Mouse (Mus musculus): ENCODE results near the gene Ergic2.

DNA sequence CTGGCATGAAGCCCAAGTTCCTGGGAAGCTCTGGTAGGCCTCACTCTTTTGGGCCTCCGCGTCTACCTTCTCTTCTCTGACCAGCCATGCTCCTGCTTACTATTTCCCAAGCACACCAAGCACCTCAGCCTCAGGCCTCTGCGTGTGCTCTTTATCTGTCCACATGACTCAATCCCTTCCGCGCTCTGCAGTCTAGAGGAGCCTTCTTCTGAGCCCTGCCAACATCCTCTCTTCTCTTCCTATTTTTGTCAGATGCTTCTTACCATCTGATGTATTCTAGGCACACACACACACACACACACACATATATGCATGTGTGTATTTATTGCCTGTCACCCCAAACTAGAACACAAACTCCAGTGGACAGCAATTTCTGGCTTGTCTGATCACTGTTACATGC, 29.5 kb upstream of the Ergic2 start:
- TF ChIP-seq CTCF (IDR thresholded peaks at IDR 0.05; ENCODE audit: extremely low read depth, insufficient read depth, low read length) (no peak), POLR2A (IDR thresholded peaks at IDR 0.05; ENCODE audit: extremely low read depth, insufficient read depth, low read length) (no peak)

Measured in cortical plate, adult 2 months (tissue).